Mouse (Mus musculus) heart, embryonic 10.5 days (tissue): ENCODE measurements around the gene Prdm1. TPM values are rescaled to one million over a fixed set of nuclear protein-coding genes. Genes with fewer than 3 reads are reported as not detected.
A peak's percentile ranks its signal among the peaks of the same experiment; 100 is the strongest.

Experiments
- DNase-seq: peaks from one replicate; pipeline ENCODE4 v3.0.0-alpha.2; 2017; ENCODE audit warnings: low spot score
- H3K27ac ChIP-seq: fragments of 300-500 bp; sonication (generic); 2 replicates; pipeline ENCODE4 v1.5.1; 2016; ENCODE audit warnings: mild to moderate bottlenecking
- H3K27me3 ChIP-seq: fragments of 300-500 bp; sonication (generic); 2 replicates; pipeline ENCODE4 v1.6.1; 2016; ENCODE audit warnings: mild to moderate bottlenecking; ENCODE audit not compliant: poor library complexity, insufficient read depth, severe bottlenecking
- H3K36me3 ChIP-seq: fragments of 300-500 bp; sonication (generic); 2 replicates; pipeline ENCODE4 v1.6.1; 2016; ENCODE audit warnings: mild to moderate bottlenecking, moderate library complexity
- H3K4me1 ChIP-seq: fragments of 300-500 bp; sonication (generic); 2 replicates; pipeline ENCODE4 v1.6.1; 2016; ENCODE audit warnings: mild to moderate bottlenecking
- H3K4me3 ChIP-seq: fragments of 300-500 bp; sonication (generic); 2 replicates; pipeline ENCODE4 v1.5.1; 2016; ENCODE audit warnings: mild to moderate bottlenecking, moderate library complexity
- H3K9me3 ChIP-seq: fragments of 300-500 bp; sonication (generic); 2 replicates; pipeline ENCODE4 v1.6.1; 2016; ENCODE audit warnings: mild to moderate bottlenecking, moderate library complexity
- WGBS: fragments of 180-500 bp; shearing (Covaris S2); methylation state at CpG from one replicate; pipeline ENCODE4 v1.1.7; 2016; 5-methylcytosine and 5-hydroxymethylcytosine counted together
- polyA plus RNA-seq: library from polyadenylated mRNA; unstranded; fragments of >200 nt; fragmentation: Nextera tagmentation; extraction: Ambion mirVana; gene quantifications from 2 replicates; pipeline ENCODE4 v1.2.1, GENCODE M21; 2016

Prdm1 gene
- polyA plus RNA-seq, 1 experiment from 2014 or later, result 2.9 TPM

GRCm38 (mm10) chr10:44483116-44483515 is 45.2 kb downstream of the Prdm1 start:
- H3K36me3 ChIP-seq, result no peaks in the 10 kb centered on the region
- H3K27ac ChIP-seq, result no peak overlapping the region
- peaks cover 12% of the 10 kb centered on the region for H3K4me1 ChIP-seq
- 74% methylated on average over 6 of the region's 6 CpGs for WGBS
- DNase-seq, result no peak
- peaks cover 63% of the 10 kb centered on the region for H3K27me3 ChIP-seq
- H3K9me3 ChIP-seq, result no peaks in the 10 kb centered on the region
- H3K4me3 ChIP-seq, result no peak overlapping the region

GRCm38 (mm10) chr10:44481379-44481778 is 46.9 kb downstream of the Prdm1 start:
- H3K4me3 ChIP-seq, result no peak overlapping the region
- no peak for DNase-seq
- H3K27me3 ChIP-seq, result peaks cover 79% of the 10 kb centered on the region
- no peaks in the 10 kb centered on the region for H3K9me3 ChIP-seq
- no peaks in the 10 kb centered on the region for H3K36me3 ChIP-seq
- H3K27ac ChIP-seq, result no peak overlapping the region
- WGBS, result 88% methylated on average over 5 of the region's 5 CpGs
- peaks cover 18% of the 10 kb centered on the region for H3K4me1 ChIP-seq

GRCm38 (mm10) chr10:44479286-44479685 is 49.0 kb downstream of the Prdm1 start:
- peaks cover 18% of the 10 kb centered on the region for H3K4me1 ChIP-seq
- no peaks in the 10 kb centered on the region for H3K36me3 ChIP-seq
- H3K4me3 ChIP-seq, result no peak overlapping the region
- 46% methylated on average over 6 of the region's 6 CpGs for WGBS
- peak; percentile 58 for DNase-seq
- H3K9me3 ChIP-seq, result no peaks in the 10 kb centered on the region
- no peak overlapping the region for H3K27ac ChIP-seq
- peaks cover 83% of the 10 kb centered on the region for H3K27me3 ChIP-seq

GRCm38 (mm10) chr10:44478091-44478490 is 50.2 kb downstream of the Prdm1 start:
- Histone ChIP-seq H3K27ac (no peak overlapping the region), H3K4me3 (no peak overlapping the region), H3K9me3 (no peaks in the 10 kb centered on the region), H3K4me1 (peaks cover 18% of the 10 kb centered on the region), H3K27me3 (peaks cover 84% of the 10 kb centered on the region), H3K36me3 (no peaks in the 10 kb centered on the region)
- peak; percentile 91 for DNase-seq
- WGBS, result 28% methylated on average over 5 of the region's 5 CpGs

- no peak for DNase-seq
- 81% methylated on average over 8 of the region's 8 CpGs for WGBS
- no peaks in the 10 kb centered on the region for H3K9me3 ChIP-seq
- peaks cover 18% of the 10 kb centered on the region for H3K4me1 ChIP-seq
- H3K27ac ChIP-seq, result no peak overlapping the region
- H3K36me3 ChIP-seq, result no peaks in the 10 kb centered on the region
- no peak overlapping the region for H3K4me3 ChIP-seq
- peaks cover 80% of the 10 kb centered on the region for H3K27me3 ChIP-seq
Measured at GRCm38 (mm10) chr10:44477240-44477639, 51.1 kb downstream of the Prdm1 start.

- Histone ChIP-seq H3K4me1 (peaks cover 18% of the 10 kb centered on the region), H3K9me3 (no peaks in the 10 kb centered on the region), H3K36me3 (no peaks in the 10 kb centered on the region), H3K27me3 (peaks cover 82% of the 10 kb centered on the region), H3K4me3 (no peak overlapping the region), H3K27ac (no peak overlapping the region)
- peak; percentile 61 for DNase-seq
- 63% methylated on average over 13 of the region's 13 CpGs for WGBS
Measured at GRCm38 (mm10) chr10:44476523-44476922, 51.8 kb downstream of the Prdm1 start.

- Histone ChIP-seq H3K4me3 (no peak overlapping the region), H3K9me3 (no peaks in the 10 kb centered on the region), H3K36me3 (no peaks in the 10 kb centered on the region), H3K27ac (no peak overlapping the region), H3K27me3 (peaks cover 82% of the 10 kb centered on the region), H3K4me1 (peaks cover 18% of the 10 kb centered on the region)
- no peak for DNase-seq
- WGBS, result 67% methylated on average over 3 of the region's 3 CpGs
Measured at GRCm38 (mm10) chr10:44475376-44475775, 52.9 kb downstream of the Prdm1 start.

GRCm38 (mm10) chr10:44474256-44474655 is 54.0 kb downstream of the Prdm1 start:
- peaks cover 15% of the 10 kb centered on the region for H3K4me1 ChIP-seq
- H3K4me3 ChIP-seq, result no peak overlapping the region
- no peak overlapping the region for H3K27ac ChIP-seq
- H3K27me3 ChIP-seq, result peaks cover 83% of the 10 kb centered on the region
- no peaks in the 10 kb centered on the region for H3K9me3 ChIP-seq
- 33% methylated on average over 10 of the region's 10 CpGs for WGBS
- no peak for DNase-seq
- no peaks in the 10 kb centered on the region for H3K36me3 ChIP-seq

- Histone ChIP-seq H3K4me3 (peak overlapping the region; percentile 47), H3K4me1 (peaks cover 13% of the 10 kb centered on the region), H3K36me3 (no peaks in the 10 kb centered on the region), H3K27me3 (peaks cover 85% of the 10 kb centered on the region), H3K27ac (no peak overlapping the region), H3K9me3 (no peaks in the 10 kb centered on the region)
- WGBS, result 6% methylated on average over 8 of the region's 8 CpGs
- peak; percentile 71 for DNase-seq
Measured at GRCm38 (mm10) chr10:44465618-44466017, 62.7 kb downstream of the Prdm1 start.

GRCm38 (mm10) chr10:44464563-44464962 is 63.7 kb downstream of the Prdm1 start:
- no peak for DNase-seq
- no peak overlapping the region for H3K4me3 ChIP-seq
- peaks cover 13% of the 10 kb centered on the region for H3K4me1 ChIP-seq
- no peaks in the 10 kb centered on the region for H3K36me3 ChIP-seq
- no peaks in the 10 kb centered on the region for H3K9me3 ChIP-seq
- peaks cover 75% of the 10 kb centered on the region for H3K27me3 ChIP-seq
- WGBS, result 63% methylated on average over 5 of the region's 5 CpGs
- no peak overlapping the region for H3K27ac ChIP-seq

GRCm38 (mm10) chr10:44463856-44464255 is 64.4 kb downstream of the Prdm1 start:
- H3K9me3 ChIP-seq, result no peaks in the 10 kb centered on the region
- WGBS, result 60% methylated on average over 4 of the region's 4 CpGs

GRCm38 (mm10) chr10:44462351-44462750 is 66.0 kb downstream of the Prdm1 start:
- Histone ChIP-seq H3K36me3 (no peaks in the 10 kb centered on the region), H3K27ac (no peak overlapping the region), H3K9me3 (no peaks in the 10 kb centered on the region), H3K4me3 (no peak overlapping the region), H3K27me3 (peaks cover 52% of the 10 kb centered on the region), H3K4me1 (peaks cover 26% of the 10 kb centered on the region)
- 88% methylated on average over 8 of the region's 8 CpGs for WGBS
- peak; percentile 53 for DNase-seq

More at GRCm38 (mm10) chr10:44463856-44464255, 64.4 kb downstream of the Prdm1 start:
- DNase-seq, result peak; percentile 55
- Histone ChIP-seq H3K27me3 (peaks cover 68% of the 10 kb centered on the region), H3K4me3 (no peak overlapping the region), H3K27ac (no peak overlapping the region), H3K36me3 (no peaks in the 10 kb centered on the region), H3K4me1 (peaks cover 20% of the 10 kb centered on the region)

- peaks cover 34% of the 10 kb centered on the region for H3K4me1 ChIP-seq
- peak; percentile 28 for DNase-seq
- H3K9me3 ChIP-seq, result no peaks in the 10 kb centered on the region
- peaks cover 46% of the 10 kb centered on the region for H3K27me3 ChIP-seq
- no peaks in the 10 kb centered on the region for H3K36me3 ChIP-seq
- 88% methylated on average over 6 of the region's 6 CpGs for WGBS
- no peak overlapping the region for H3K27ac ChIP-seq
- no peak overlapping the region for H3K4me3 ChIP-seq
Measured at GRCm38 (mm10) chr10:44461063-44461462, 67.2 kb downstream of the Prdm1 start.

- peaks cover 49% of the 10 kb centered on the region for H3K27me3 ChIP-seq
- no peak overlapping the region for H3K27ac ChIP-seq
- H3K4me1 ChIP-seq, result peaks cover 28% of the 10 kb centered on the region
- H3K36me3 ChIP-seq, result no peaks in the 10 kb centered on the region
- DNase-seq, result no peak
- H3K9me3 ChIP-seq, result no peaks in the 10 kb centered on the region
- no peak overlapping the region for H3K4me3 ChIP-seq
- WGBS, result 18% methylated on average over 6 of the region's 6 CpGs
Measured at GRCm38 (mm10) chr10:44460095-44460810, 68.0 kb downstream of the Prdm1 start.
